Mouse (Mus musculus): ENCODE measurements around the gene Crcp. TPM values are rescaled to one million over a fixed set of nuclear protein-coding genes. Genes with fewer than 3 reads are reported as not detected.

Gene Crcp
- polyA plus RNA-seq, 1 experiment, result 7.1 TPM

- TF ChIP-seq POLR2A (IDR thresholded peaks at IDR 0.05; ENCODE audit: low read depth, low read length), result no peak
- TF ChIP-seq CTCF (IDR thresholded peaks at IDR 0.05; ENCODE audit: extremely low read depth, insufficient read depth, insufficient read length, insufficient replicate concordance), result peak; percentile 76; the same call in 1 of the 2 replicates
- Histone ChIP-seq H3K4me3 (ENCODE audit: extremely low read depth, insufficient read depth, insufficient read length) (no peak overlapping the region), H3K27ac (ENCODE audit: insufficient read depth, low read length) (no peak overlapping the region), H3K36me3 (ENCODE audit: control insufficient read depth, insufficient read depth, low read length) (peaks cover 15% of the 10 kb centered on the region), H3K27me3 (ENCODE audit: control insufficient read depth, insufficient read depth, low read length) (no peaks in the 10 kb centered on the region), H3K4me1 (ENCODE audit: control insufficient read depth, insufficient read depth, insufficient read length) (peaks cover 8% of the 10 kb centered on the region; the same call in 1 of the 2 replicates)
- peak; percentile 45 to 59 for DNase-seq (ENCODE audit: low read depth in 1 of 2, low spot score in 2 of 2)
- 56% methylated on average over 4 of the region's 4 CpGs for WGBS
Observed at GRCm38 (mm10) chr5:129999097-129999496, 30.0 kb upstream of the Crcp start.

- TF ChIP-seq CTCF (IDR thresholded peaks at IDR 0.05; ENCODE audit: extremely low read depth, insufficient read depth, insufficient read length, insufficient replicate concordance) (no peak), POLR2A (IDR thresholded peaks at IDR 0.05; ENCODE audit: low read depth, low read length) (no peak)
- H3K27ac ChIP-seq (ENCODE audit: insufficient read depth, low read length), result peak overlapping the region; percentile 91; the same call in 1 of the 2 replicates
- H3K36me3 ChIP-seq (ENCODE audit: control insufficient read depth, insufficient read depth, low read length), result peaks cover 11% of the 10 kb centered on the region
- H3K4me3 ChIP-seq (ENCODE audit: extremely low read depth, insufficient read depth, insufficient read length), result no peak overlapping the region
- 71% methylated on average over 12 of the region's 12 CpGs for WGBS
- H3K4me1 ChIP-seq (ENCODE audit: control insufficient read depth, insufficient read depth, insufficient read length), result peaks cover 8% of the 10 kb centered on the region; the same call in 1 of the 2 replicates
- no peaks in the 10 kb centered on the region for H3K27me3 ChIP-seq (ENCODE audit: control insufficient read depth, insufficient read depth, low read length)
- no peak for DNase-seq (ENCODE audit: low read depth in 1 of 2, low spot score in 2 of 2)
Observed at GRCm38 (mm10) chr5:130000735-130001134, 28.4 kb upstream of the Crcp start.

GRCm38 (mm10) chr5:130001356-130001987 is 27.6 kb upstream of the Crcp start:
- TF ChIP-seq CTCF (IDR thresholded peaks at IDR 0.05; ENCODE audit: extremely low read depth, insufficient read depth, insufficient read length, insufficient replicate concordance) (no peak), POLR2A (IDR thresholded peaks at IDR 0.05; ENCODE audit: low read depth, low read length) (no peak)
- Histone ChIP-seq H3K4me3 (ENCODE audit: extremely low read depth, insufficient read depth, insufficient read length) (peak overlapping the region; percentile 99), H3K4me1 (ENCODE audit: control insufficient read depth, insufficient read depth, insufficient read length) (peaks cover 8% of the 10 kb centered on the region; the same call in 1 of the 2 replicates), H3K36me3 (ENCODE audit: control insufficient read depth, insufficient read depth, low read length) (peaks cover 9% of the 10 kb centered on the region), H3K27ac (ENCODE audit: insufficient read depth, low read length) (peak overlapping the region; percentile 91), H3K27me3 (ENCODE audit: control insufficient read depth, insufficient read depth, low read length) (no peaks in the 10 kb centered on the region)
- peak in 1 of 2 experiments; percentile 9 for DNase-seq (ENCODE audit: low read depth in 1 of 2, low spot score in 2 of 2)
- WGBS, result 3% methylated on average over 5 of the region's 5 CpGs

- peaks cover 5% of the 10 kb centered on the region for H3K36me3 ChIP-seq (ENCODE audit: control insufficient read depth, insufficient read depth, low read length)
- peak within 1 kb of the TSS; percentile 99 for H3K4me3 ChIP-seq (ENCODE audit: extremely low read depth, insufficient read depth, insufficient read length)
- DNase-seq (ENCODE audit: low read depth in 1 of 2, low spot score in 2 of 2), result peak; percentile 54 to 74
- under 1% methylated on average over 39 of the region's 39 CpGs for WGBS
- H3K27ac ChIP-seq (ENCODE audit: insufficient read depth, low read length), result peak within 1 kb of the TSS; percentile 91
- peaks cover 8% of the 10 kb centered on the region; the same call in 1 of the 2 replicates for H3K4me1 ChIP-seq (ENCODE audit: control insufficient read depth, insufficient read depth, insufficient read length)
- TF ChIP-seq POLR2A (IDR thresholded peaks at IDR 0.05; ENCODE audit: low read depth, low read length) (peak; percentile 72), CTCF (IDR thresholded peaks at IDR 0.05; ENCODE audit: extremely low read depth, insufficient read depth, insufficient read length, insufficient replicate concordance) (no peak)
- H3K27me3 ChIP-seq (ENCODE audit: control insufficient read depth, insufficient read depth, low read length), result no peaks in the 10 kb centered on the region
Observed at GRCm38 (mm10) chr5:130002301-130003146, 26.6 kb upstream of the Crcp start, which contains the start of gene Gusb. Gene Gusb, minus strand, starts transcription at chr5:130003049.

GRCm38 (mm10) chr5:130003229-130003628 is 25.9 kb upstream of the Crcp start:
- Histone ChIP-seq H3K27me3 (ENCODE audit: control insufficient read depth, insufficient read depth, low read length) (no peaks in the 10 kb centered on the region), H3K36me3 (ENCODE audit: control insufficient read depth, insufficient read depth, low read length) (no peaks in the 10 kb centered on the region; the same call in 1 of the 2 replicates), H3K27ac (ENCODE audit: insufficient read depth, low read length) (peak overlapping the region; percentile 91), H3K4me1 (ENCODE audit: control insufficient read depth, insufficient read depth, insufficient read length) (peaks cover 8% of the 10 kb centered on the region; the same call in 1 of the 2 replicates), H3K4me3 (ENCODE audit: extremely low read depth, insufficient read depth, insufficient read length) (peak overlapping the region; percentile 99; the same call in 1 of the 2 replicates)
- DNase-seq (ENCODE audit: low read depth in 1 of 2, low spot score in 2 of 2), result no peak
- 67% methylated on average over 7 of the region's 7 CpGs for WGBS
- TF ChIP-seq CTCF (IDR thresholded peaks at IDR 0.05; ENCODE audit: extremely low read depth, insufficient read depth, insufficient read length, insufficient replicate concordance) (no peak), POLR2A (IDR thresholded peaks at IDR 0.05; ENCODE audit: low read depth, low read length) (no peak)

- H3K27ac ChIP-seq (ENCODE audit: insufficient read depth, low read length), result no peak overlapping the region
- H3K27me3 ChIP-seq (ENCODE audit: control insufficient read depth, insufficient read depth, low read length), result no peaks in the 10 kb centered on the region
- WGBS, result 77% methylated on average over 1 of the region's 1 CpGs
- TF ChIP-seq POLR2A (IDR thresholded peaks at IDR 0.05; ENCODE audit: low read depth, low read length) (no peak), CTCF (IDR thresholded peaks at IDR 0.05; ENCODE audit: extremely low read depth, insufficient read depth, insufficient read length, insufficient replicate concordance) (no peak)
- H3K4me3 ChIP-seq (ENCODE audit: extremely low read depth, insufficient read depth, insufficient read length), result no peak overlapping the region
- H3K4me1 ChIP-seq (ENCODE audit: control insufficient read depth, insufficient read depth, insufficient read length), result peaks cover 4% of the 10 kb centered on the region; the same call in 1 of the 2 replicates
- peaks cover 5% of the 10 kb centered on the region for H3K36me3 ChIP-seq (ENCODE audit: control insufficient read depth, insufficient read depth, low read length)
- peak in 1 of 2 experiments; percentile 11 for DNase-seq (ENCODE audit: low read depth in 1 of 2, low spot score in 2 of 2)
Observed at GRCm38 (mm10) chr5:130007344-130007743, 21.7 kb upstream of the Crcp start.
